Mouse (Mus musculus): ENCODE results near the gene Cks2. TPM values are rescaled to one million over a fixed set of nuclear protein-coding genes. Genes with fewer than 3 reads are reported as not detected.
"Not testable (repeated sequence)": the region's sequence is repeated elsewhere in the genome, so short reads cannot be mapped to it uniquely, and the experiment has no call there.

The Cks2 gene
- polyA plus RNA-seq, 1 experiment from 2014 or later = 183 TPM

- WGBS = 66% methylated on average over 1 of the region's 1 CpGs
- H3K36me3 ChIP-seq = no peaks in the 10 kb centered on the region
- H3K27me3 ChIP-seq = no peaks in the 10 kb centered on the region; the same call in 1 of the 2 replicates
- H3K27ac ChIP-seq = no peak overlapping the region
- H3K4me1 ChIP-seq = peaks cover 18% of the 10 kb centered on the region
- ATAC-seq (ENCODE audit: low FRiP score) = no peak
- no peak overlapping the region for H3K9ac ChIP-seq
- H3K4me2 ChIP-seq (replicated peaks) = no peak overlapping the region
- H3K4me3 ChIP-seq = no peak overlapping the region
- no peaks in the 10 kb centered on the region for H3K9me3 ChIP-seq (replicated peaks)
Measured at GRCm38 (mm10) chr13:51617306-51617705, 27.7 kb upstream of the Cks2 start.

DNA sequence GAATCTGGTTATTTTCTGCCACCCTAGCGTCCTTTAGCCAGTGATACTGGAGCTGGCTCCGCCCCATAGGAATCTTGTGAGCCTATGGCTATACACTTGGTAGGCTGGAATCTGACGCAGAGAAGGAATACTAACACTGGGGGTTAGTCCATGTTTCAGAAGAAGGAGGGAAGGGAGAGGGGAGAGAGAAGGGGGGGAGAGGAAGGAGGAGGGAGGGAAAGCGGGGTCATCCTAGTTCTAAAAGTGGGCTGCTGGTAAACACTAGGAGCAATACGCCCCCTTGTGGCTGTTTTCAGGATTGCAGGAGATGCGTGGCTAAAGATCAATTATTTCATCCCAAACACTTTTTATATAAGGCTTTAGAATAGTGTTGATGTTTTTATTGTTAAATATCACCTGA lies 27.2 kb upstream of the Cks2 start:
- no peaks in the 10 kb centered on the region; the same call in 1 of the 2 replicates for H3K27me3 ChIP-seq
- no peaks in the 10 kb centered on the region for H3K9me3 ChIP-seq (replicated peaks)
- H3K4me3 ChIP-seq = no peak overlapping the region
- H3K36me3 ChIP-seq = no peaks in the 10 kb centered on the region
- ATAC-seq (ENCODE audit: low FRiP score) = no peak; the same call in 1 of the 2 replicates
- 0 out of 2 replicates have a peak overlapping the region, but pooled peaks have one; percentile 2 for H3K4me2 ChIP-seq (replicated peaks)
- peaks cover 18% of the 10 kb centered on the region for H3K4me1 ChIP-seq
- H3K9ac ChIP-seq = no peak overlapping the region
- WGBS = 16% methylated on average over 6 of the region's 6 CpGs
- no peak overlapping the region for H3K27ac ChIP-seq

GRCm38 (mm10) chr13:51618602-51619001 lies 26.4 kb upstream of the Cks2 start:
- peaks cover 18% of the 10 kb centered on the region for H3K4me1 ChIP-seq
- H3K27me3 ChIP-seq = no peaks in the 10 kb centered on the region; the same call in 1 of the 2 replicates
- ATAC-seq (ENCODE audit: low FRiP score) = 0 out of 2 replicates have a peak, but pooled peaks have one; percentile 43
- H3K4me2 ChIP-seq (replicated peaks) = peak overlapping the region; percentile 19; the same call in 1 of the 2 replicates
- H3K27ac ChIP-seq = no peak overlapping the region
- no peak overlapping the region for H3K9ac ChIP-seq
- no peaks in the 10 kb centered on the region for H3K36me3 ChIP-seq
- H3K9me3 ChIP-seq (replicated peaks) = no peaks in the 10 kb centered on the region
- no peak overlapping the region for H3K4me3 ChIP-seq
- WGBS = 9% methylated on average over 9 of the region's 9 CpGs

- no peak overlapping the region for H3K27ac ChIP-seq
- H3K9me3 ChIP-seq (replicated peaks) = no peaks in the 10 kb centered on the region
- H3K27me3 ChIP-seq = no peaks in the 10 kb centered on the region
- WGBS = 92% methylated on average over 5 of the region's 5 CpGs
- no peak overlapping the region for H3K4me3 ChIP-seq
- H3K36me3 ChIP-seq = no peaks in the 10 kb centered on the region
- H3K4me1 ChIP-seq = peaks cover 7% of the 10 kb centered on the region; the same call in 1 of the 2 replicates
- H3K4me2 ChIP-seq (replicated peaks) = no peak overlapping the region
- no peak for ATAC-seq (ENCODE audit: low FRiP score)
- no peak overlapping the region for H3K9ac ChIP-seq
Measured at GRCm38 (mm10) chr13:51622626-51623025, 22.4 kb upstream of the Cks2 start.

DNA sequence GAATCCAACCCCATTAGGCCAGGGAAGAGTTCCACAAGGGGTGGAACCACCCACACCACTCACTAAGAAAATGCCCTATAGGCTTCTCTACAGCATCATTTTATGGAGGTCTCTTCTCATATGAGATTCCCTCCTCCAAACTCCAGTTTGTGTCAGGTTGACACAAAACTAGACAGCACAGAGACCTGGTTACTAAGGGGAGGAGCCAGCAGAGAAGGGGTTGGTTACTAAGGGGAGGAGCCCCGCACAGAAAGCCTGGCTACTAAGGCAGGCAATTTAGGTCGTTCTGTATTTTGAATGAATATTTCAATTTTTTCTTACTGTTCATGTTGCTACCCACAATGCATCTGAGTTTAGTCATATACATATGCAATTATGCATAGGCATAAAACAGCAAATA lies 21.4 kb upstream of the Cks2 start:
- H3K36me3 ChIP-seq = no peaks in the 10 kb centered on the region
- H3K4me2 ChIP-seq (replicated peaks) = no peak overlapping the region
- H3K27ac ChIP-seq = no peak overlapping the region
- WGBS = 82% methylated on average over 2 of the region's 2 CpGs
- H3K9me3 ChIP-seq (replicated peaks) = no peaks in the 10 kb centered on the region
- ATAC-seq (ENCODE audit: low FRiP score) = no peak
- H3K27me3 ChIP-seq = no peaks in the 10 kb centered on the region
- H3K4me1 ChIP-seq = no peaks in the 10 kb centered on the region
- H3K4me3 ChIP-seq = no peak overlapping the region
- H3K9ac ChIP-seq = no peak overlapping the region

- Histone ChIP-seq H3K4me3 (no peak overlapping the region), H3K36me3 (no peaks in the 10 kb centered on the region), H3K27ac (no peak overlapping the region), H3K9me3 (replicated peaks) (no peaks in the 10 kb centered on the region), H3K27me3 (no peaks in the 10 kb centered on the region), H3K9ac (no peak overlapping the region), H3K4me1 (no peaks in the 10 kb centered on the region), H3K4me2 (replicated peaks) (no peak overlapping the region)
- no peak for ATAC-seq (ENCODE audit: low FRiP score)
- 88% methylated on average over 6 of the region's 6 CpGs for WGBS
Measured at GRCm38 (mm10) chr13:51628273-51628848, 16.7 kb upstream of the Cks2 start.

DNA sequence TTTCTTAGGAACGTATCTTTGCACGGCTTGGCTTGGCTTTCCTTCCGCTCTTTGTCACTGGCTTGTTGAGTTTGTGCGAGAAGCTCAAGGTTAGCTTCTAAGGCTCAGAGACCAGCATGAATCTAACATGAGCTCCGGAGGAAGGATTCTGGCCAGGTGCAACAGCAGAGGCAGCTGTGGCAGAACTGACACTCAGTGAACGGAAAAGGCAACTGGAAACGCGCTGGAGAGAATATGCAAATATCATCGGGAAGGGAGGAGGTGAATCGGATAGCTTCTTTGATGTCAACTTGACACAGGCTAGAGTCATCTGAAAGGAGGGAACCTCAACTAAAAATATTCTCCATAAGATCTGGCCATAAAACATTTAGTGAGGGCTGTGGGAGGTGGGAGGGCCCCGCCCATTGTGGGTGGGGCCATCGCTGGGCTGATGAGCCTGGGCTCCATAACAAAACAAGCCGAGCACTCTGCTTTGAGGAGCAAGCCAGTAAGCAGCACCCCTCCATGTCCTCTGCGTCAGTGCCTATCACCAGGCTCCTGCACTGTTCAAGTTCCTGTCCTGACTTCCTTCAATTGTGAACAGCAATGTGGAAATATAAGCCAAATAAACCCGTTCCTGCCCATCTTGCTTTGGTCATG lies 13.6 kb upstream of the Cks2 start:
- no peak overlapping the region for H3K9ac ChIP-seq
- no peak overlapping the region for H3K27ac ChIP-seq
- no peak for ATAC-seq (ENCODE audit: low FRiP score)
- no peaks in the 10 kb centered on the region for H3K27me3 ChIP-seq
- no peaks in the 10 kb centered on the region for H3K4me1 ChIP-seq
- 82% methylated on average over 15 of the region's 15 CpGs for WGBS
- H3K4me2 ChIP-seq (replicated peaks) = no peak overlapping the region
- no peak overlapping the region for H3K4me3 ChIP-seq
- H3K36me3 ChIP-seq = no peaks in the 10 kb centered on the region
- H3K9me3 ChIP-seq (replicated peaks) = no peaks in the 10 kb centered on the region

DNA sequence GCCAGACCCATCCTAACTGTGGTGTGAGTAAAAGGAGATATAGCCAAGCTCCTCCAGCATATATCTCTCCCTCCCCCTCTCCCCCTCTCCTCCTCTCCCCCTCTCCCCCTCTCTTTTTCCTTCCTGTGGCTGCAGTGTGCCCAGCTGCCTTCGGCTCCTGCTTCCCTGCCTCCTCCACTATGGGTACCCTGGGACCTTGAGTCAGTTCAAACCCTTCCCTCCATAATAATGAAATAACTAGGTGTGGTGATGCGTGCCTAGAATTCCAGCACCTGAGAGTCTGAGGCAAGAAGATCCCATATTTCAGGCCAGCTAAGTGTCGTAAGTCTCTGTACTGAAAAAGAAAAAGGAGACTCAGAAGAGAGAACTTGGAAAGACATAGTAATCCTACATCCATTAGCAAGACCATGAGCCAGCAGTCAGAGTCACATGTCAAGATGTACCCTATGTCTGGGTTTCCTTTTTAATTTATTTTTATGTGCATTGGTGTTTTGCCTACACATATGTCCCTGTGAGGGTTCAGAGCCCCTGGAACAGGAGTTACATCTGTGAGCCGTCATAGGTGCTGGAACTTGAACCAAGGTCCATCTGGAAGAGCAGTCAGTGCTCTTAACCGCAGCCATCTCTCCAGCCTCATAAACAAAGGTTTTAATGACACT lies 12.3 kb upstream of the Cks2 start:
- WGBS = 91% methylated on average over 5 of the region's 5 CpGs

GRCm38 (mm10) chr13:51635384-51635783 lies 9.6 kb upstream of the Cks2 start:
- not testable (repeated sequence) for H3K4me2 ChIP-seq (replicated peaks); H3K27ac ChIP-seq; H3K27me3 ChIP-seq; H3K9me3 ChIP-seq (replicated peaks); ATAC-seq (ENCODE audit: low FRiP score); H3K4me1 ChIP-seq; H3K9ac ChIP-seq; H3K4me3 ChIP-seq; H3K36me3 ChIP-seq
- WGBS = 65% methylated on average over 6 of the region's 9 CpGs

More for the DNA sequence above, 12.3 kb upstream of the Cks2 start:
- Histone ChIP-seq H3K4me1 (no peaks in the 10 kb centered on the region), H3K27ac (no peak overlapping the region), H3K27me3 (no peaks in the 10 kb centered on the region), H3K9me3 (replicated peaks) (no peaks in the 10 kb centered on the region), H3K4me2 (replicated peaks) (no peak overlapping the region), H3K4me3 (no peak overlapping the region), H3K36me3 (no peaks in the 10 kb centered on the region), H3K9ac (no peak overlapping the region)
- no peak for ATAC-seq (ENCODE audit: low FRiP score)

DNA sequence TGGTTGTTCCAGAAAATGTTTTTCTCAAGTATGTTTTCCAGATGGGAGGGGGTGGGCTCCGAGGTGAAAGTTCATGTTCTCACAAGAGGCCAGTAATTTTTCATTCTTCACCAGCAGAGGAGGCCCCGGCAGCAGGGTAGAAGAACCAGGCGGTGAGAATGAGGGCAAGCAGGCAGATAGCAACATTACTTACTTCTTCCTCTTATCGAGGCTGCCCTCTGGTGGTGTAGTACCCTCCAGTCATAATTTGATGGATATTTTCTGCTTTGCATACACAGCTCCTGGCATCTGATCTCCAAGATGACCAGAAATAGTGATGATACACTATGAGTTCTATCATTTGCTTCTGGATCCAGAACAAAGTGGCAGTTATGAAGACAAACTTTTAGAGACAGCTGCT lies 6.1 kb upstream of the Cks2 start:
- Histone ChIP-seq H3K4me2 (replicated peaks) (no peak overlapping the region), H3K27ac (no peak overlapping the region), H3K9me3 (replicated peaks) (no peaks in the 10 kb centered on the region), H3K9ac (no peak overlapping the region), H3K4me3 (no peak overlapping the region), H3K4me1 (no peaks in the 10 kb centered on the region), H3K27me3 (no peaks in the 10 kb centered on the region), H3K36me3 (no peaks in the 10 kb centered on the region)
- WGBS = 88% methylated on average over 4 of the region's 4 CpGs
- no peak for ATAC-seq (ENCODE audit: low FRiP score)

- Histone ChIP-seq H3K4me3 (no peak overlapping the region), H3K9ac (no peak overlapping the region), H3K4me2 (replicated peaks) (no peak overlapping the region), H3K9me3 (replicated peaks) (no peaks in the 10 kb centered on the region), H3K36me3 (no peaks in the 10 kb centered on the region), H3K27me3 (no peaks in the 10 kb centered on the region), H3K27ac (no peak overlapping the region), H3K4me1 (no peaks in the 10 kb centered on the region)
- 94% methylated on average over 3 of the region's 3 CpGs for WGBS
- ATAC-seq (ENCODE audit: low FRiP score) = no peak
Measured at GRCm38 (mm10) chr13:51641424-51641823, 3.6 kb upstream of the Cks2 start.

- Histone ChIP-seq H3K4me2 (replicated peaks) (no peak overlapping the region), H3K9ac (no peak overlapping the region), H3K36me3 (no peaks in the 10 kb centered on the region), H3K9me3 (replicated peaks) (no peaks in the 10 kb centered on the region), H3K4me1 (peaks cover 8% of the 10 kb centered on the region), H3K27ac (no peak overlapping the region), H3K4me3 (no peak overlapping the region), H3K27me3 (no peaks in the 10 kb centered on the region)
- WGBS = 31% methylated on average over 11 of the region's 11 CpGs
- no peak for ATAC-seq (ENCODE audit: low FRiP score)
Measured at GRCm38 (mm10) chr13:51642171-51642778, 2.8 kb upstream of the Cks2 start.

Data from hindbrain, embryonic 12.5 days (tissue).